Mouse (Mus musculus) CD8-positive naive resting alpha-beta T cell, adult 57 days (primary cell): ENCODE results near the gene BC005537. TPM values are rescaled to one million over a fixed set of nuclear protein-coding genes. Genes with fewer than 3 reads are reported as not detected.

ENCODE experiments used
- total RNA-seq: library from RNA; stranded (reverse); gene quantifications from one replicate; pipeline ENCODE4 v1.2.4, GENCODE M21; 2023

The BC005537 gene
- total RNA-seq = 145 TPM

GRCm38 (mm10) chr13:24801308-24801921 is at the start of gene BC005537:
TSS of gene BC005537 (plus strand) at chr13:24801657.

DNA sequence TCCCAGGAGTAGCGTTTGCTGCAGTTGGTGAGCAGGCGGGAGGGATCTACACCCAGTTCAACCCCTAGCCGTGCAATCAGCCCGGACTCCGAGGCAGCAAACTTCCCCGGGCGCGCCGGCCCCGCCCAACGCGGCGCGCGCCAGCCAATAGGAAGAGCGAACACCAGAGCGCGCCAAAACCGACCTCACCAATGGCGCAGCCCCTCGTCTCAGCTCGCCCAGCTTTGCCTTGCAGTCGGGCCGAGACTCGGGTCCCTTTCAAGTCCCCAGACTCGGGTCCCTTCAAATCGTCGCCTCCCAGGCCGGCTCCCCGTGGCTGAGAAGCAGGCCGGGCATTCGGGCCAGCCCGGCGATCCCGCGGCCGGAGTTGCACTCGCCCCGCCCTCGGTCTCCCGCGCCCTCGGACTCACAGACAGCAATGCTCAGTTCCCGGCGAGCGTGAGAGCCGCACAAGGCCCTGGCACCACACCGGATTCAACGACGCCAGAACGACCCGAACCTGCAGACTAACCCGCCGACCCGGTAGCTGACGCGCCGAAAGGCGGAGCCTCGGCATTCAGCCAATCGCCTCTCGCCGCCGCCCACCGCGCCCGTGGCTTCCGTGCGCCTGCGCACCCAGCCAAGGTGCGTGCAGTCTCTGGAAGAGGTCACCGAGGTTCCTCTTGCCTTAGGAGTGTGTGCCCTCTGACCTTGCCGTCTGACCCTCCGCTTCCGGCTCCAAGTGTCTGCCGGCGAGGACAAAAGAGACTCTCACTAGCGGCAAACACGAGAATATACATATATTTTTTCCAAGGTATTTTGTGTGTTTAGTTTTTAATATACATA is 39.8 kb upstream of the BC005537 start, which contains the start of gene Gmnn:
Gene Gmnn, minus strand, starts transcription at position 521 of the 825 bp plus-strand sequence.

DNA sequence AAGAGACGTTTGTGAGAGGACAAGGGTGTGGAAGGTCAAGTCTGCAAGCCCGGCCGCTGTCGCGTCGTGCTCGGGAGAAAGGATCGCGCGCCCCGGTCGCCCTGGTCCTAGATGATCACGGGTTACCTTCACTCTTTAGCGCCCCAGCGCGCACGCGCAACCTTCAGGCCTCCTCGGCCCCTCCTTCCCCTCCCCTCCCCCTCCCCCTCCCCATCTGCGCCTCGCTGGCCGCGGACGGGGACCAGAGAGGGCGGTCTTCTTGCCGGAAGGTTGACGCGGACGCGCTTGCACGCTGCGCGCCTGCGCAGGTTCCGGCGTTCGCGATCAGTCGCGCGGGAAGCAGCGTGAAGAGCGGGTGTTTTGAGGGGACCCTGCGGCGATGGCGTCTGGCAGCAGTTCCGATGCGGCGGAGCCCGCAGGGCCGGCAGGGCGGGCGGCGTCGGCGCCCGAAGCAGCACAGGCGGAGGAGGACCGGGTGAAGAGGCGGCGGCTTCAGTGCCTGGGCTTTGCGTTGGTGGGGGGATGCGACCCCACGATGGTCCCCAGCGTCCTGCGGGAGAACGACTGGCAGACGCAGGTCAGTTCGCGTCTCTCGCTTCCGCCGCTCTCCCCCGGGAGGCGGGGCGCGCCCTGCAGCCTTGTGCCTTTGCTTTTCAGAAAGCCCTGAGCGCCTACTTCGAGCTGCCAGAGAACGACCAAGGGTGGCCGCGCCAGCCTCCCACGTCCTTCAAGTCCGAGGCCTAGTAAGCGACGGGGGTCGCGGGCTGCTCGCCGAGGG is 30.1 kb downstream of the BC005537 start, which contains the start of the genes Acot13 and Tdp2:
Gene Acot13, minus strand, starts transcription at position 188 of the 778 bp plus-strand sequence.
Gene Tdp2, plus strand, starts transcription at position 327 of the 778 bp plus-strand sequence.

DNA sequence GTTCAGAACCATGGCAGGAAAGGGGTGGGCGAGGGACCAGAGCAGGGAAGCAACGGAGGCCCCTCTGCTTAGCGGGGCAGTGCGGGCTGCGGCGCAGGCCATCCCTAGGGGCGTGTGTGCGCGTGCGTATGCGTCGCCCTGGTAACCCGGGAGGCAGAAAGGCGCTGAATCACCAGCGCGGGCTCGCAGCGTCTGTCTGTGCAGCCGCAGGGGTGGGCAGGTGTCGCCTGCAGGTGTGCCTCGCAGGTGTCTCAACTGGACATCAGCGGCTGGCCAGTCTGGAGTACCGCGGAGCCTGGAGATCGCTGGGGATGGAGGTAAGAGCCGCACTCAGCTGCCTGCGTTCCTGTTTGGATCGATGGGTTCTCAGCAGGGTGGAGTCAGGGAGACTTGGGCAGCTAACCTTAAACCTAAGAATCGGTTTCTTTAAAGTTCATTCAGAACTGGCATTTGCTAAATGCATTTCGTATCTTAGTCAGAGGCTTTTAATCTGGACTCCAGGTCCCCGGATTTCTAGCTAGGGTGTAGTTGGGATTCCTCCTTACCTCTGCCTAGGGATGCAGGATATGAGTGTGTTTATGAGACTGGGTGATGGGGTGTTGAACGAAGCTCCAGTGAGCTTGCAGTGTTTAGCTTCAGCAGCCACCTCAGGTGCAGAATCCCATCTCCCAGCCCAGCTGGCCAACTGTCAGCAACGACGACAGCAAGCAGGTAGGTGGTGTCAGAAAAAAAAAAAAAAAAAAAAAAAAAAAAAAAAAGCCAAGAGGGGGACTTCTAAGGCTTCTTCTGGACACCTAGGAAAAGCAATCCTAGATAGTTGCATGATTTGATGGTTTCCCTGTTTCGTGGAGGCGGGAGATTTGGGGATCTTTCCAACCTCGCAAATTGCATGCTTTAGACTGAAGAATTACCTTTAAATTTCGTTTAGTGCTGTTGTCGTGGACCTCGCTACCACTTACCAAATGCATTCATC is 43.8 kb downstream of the BC005537 start, which contains the start of gene D130043K22Rik:
Gene D130043K22Rik, plus strand, starts transcription at position 153 of the 973 bp plus-strand sequence.

Other genes starting within 250 kb of the BC005537 start
- 671 TPM for gene Ripor2, start 219.5 kb upstream of the BC005537 start, total RNA-seq
- gene Armh2, start 60.4 kb upstream of the BC005537 start, total RNA-seq = 1.9 TPM
- 6.5 TPM for gene Gmnn, start 39.7 kb upstream of the BC005537 start, total RNA-seq
- gene Acot13, start 29.9 kb downstream of the BC005537 start, total RNA-seq = 20.1 TPM
- gene Tdp2, start 30.0 kb downstream of the BC005537 start, total RNA-seq = 84.0 TPM
- gene D130043K22Rik, start 43.5 kb downstream of the BC005537 start, total RNA-seq = not detected
- 1.2 TPM for gene Aldh5a1, start 136.0 kb downstream of the BC005537 start, total RNA-seq
- gene Gpld1, start 141.5 kb downstream of the BC005537 start, total RNA-seq = not detected
- 40.9 TPM for gene Mrs2, start 218.7 kb downstream of the BC005537 start, total RNA-seq